Mouse (Mus musculus) G1E-ER4 (cell line): ENCODE measurements around the gene Gm3453. TPM values are rescaled to one million over a fixed set of nuclear protein-coding genes. Genes with fewer than 3 reads are reported as not detected.
"Not testable (repeated sequence)": the region's sequence is repeated elsewhere in the genome, so short reads cannot be mapped to it uniquely, and the experiment has no call there.

Experiments used
- GATA1 ChIP-seq: IDR thresholded peaks from one replicate; pipeline ENCODE4 v1.8.0; 2012; ENCODE audit warnings: low read length, inconsistent platforms
- polyA plus RNA-seq: library from polyadenylated mRNA; stranded (reverse); fragments of >175 nt; gene quantifications from 2 replicates; pipeline ENCODE4 v1.2.3, GENCODE M21; 2012

Gene Gm3453
- polyA plus RNA-seq: not detected in 2 replicates

DNA sequence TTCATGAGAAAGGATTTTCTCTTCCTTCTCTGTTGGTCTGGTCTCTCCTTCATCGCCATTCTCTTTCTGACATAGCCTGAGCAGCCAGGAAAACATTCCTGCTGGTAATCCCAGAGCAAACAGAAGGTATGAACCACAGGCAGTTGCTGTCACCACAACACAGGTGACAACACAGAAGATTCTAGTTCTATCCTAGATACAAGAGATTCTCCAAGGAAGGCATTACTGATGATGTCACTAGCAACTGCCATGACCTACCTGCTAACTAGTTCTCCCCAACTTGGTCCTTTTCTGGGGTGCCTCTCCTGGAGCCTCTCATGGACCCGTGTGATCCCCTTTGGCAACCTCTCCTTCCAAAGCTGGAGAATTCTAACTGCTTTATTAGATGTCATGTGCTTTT is at the start of gene Gm3453:
TSS of gene Gm3453 (minus strand) at position 101 of the 400 bp plus-strand sequence.
- TF ChIP-seq GATA1: not testable (repeated sequence)

DNA sequence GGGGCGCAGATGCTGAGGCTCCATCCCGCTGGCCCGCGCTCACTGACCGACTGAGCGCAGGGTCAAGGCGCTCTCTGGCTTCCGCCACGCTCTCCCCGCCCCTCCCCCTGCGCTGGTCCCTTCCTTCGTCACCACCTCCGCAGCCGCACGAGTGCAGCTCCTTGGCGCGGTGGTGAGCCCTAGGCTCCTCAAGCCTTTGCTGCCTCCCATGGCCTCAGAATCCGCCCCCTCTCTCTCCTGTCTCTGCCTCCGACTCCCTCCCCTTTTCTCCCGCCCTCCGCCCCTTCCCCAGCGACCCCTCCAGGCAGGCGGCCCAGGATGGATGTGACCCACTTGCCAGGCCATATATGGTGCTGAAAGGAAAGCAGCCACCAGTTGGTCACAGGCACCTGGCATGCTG is 17.3 kb downstream of the Gm3453 start, which contains the start of gene Gm3248:
TSS of gene Gm3248 (minus strand) at position 111 of the 400 bp plus-strand sequence.
- TF ChIP-seq GATA1: not testable (repeated sequence)

Other genes with a start within 250 kb of the Gm3453 start
- gene Gm3373, start 237.6 kb downstream of the Gm3453 start, polyA plus RNA-seq: not detected in 2 replicates
- gene Gm3383, start 171.2 kb downstream of the Gm3453 start, polyA plus RNA-seq: not detected in 2 replicates
- gene Gm3424, start 148.8 kb downstream of the Gm3453 start, polyA plus RNA-seq: not detected in 2 replicates
- not detected in 2 replicates for gene Gm8237, start 98.8 kb downstream of the Gm3453 start, polyA plus RNA-seq
- gene Gm3248, start 17.4 kb downstream of the Gm3453 start, polyA plus RNA-seq: not detected in 2 replicates
- gene Gm6337, start 79.1 kb upstream of the Gm3453 start, polyA plus RNA-seq: not detected in 2 replicates
- gene Gm8206, start 114.8 kb upstream of the Gm3453 start, polyA plus RNA-seq: not detected in 2 replicates
- gene Gm3468, start 129.5 kb upstream of the Gm3453 start, polyA plus RNA-seq: not detected in 2 replicates
- not detected in 2 replicates for gene Gm3476, start 146.7 kb upstream of the Gm3453 start, polyA plus RNA-seq
- gene Gm21560, start 240.2 kb upstream of the Gm3453 start, polyA plus RNA-seq: not detected in 2 replicates